Mouse (Mus musculus): ENCODE data around the gene Aldh16a1.

The Aldh16a1 gene

DNA sequence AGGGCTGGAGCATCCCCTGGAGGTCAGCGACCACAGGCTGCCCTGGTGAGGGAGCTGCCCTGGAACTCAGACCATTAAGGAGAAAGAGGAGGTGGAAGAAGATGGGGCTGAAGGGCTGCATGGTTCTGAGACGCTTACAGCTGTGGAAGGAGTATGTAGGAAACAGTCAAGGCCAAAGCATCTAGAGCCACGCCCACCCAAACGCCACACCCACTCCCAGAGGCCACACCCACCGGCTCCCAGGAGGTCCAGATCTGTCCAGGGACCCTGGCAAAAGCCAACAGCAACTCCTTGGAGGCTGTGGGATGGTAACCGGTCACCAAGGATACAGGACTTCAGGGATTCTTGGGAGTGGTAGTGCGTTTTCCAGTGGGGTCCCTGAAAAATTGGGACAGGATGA is 24.2 kb upstream of the Aldh16a1 start:
- no peak for DNase-seq

DNA sequence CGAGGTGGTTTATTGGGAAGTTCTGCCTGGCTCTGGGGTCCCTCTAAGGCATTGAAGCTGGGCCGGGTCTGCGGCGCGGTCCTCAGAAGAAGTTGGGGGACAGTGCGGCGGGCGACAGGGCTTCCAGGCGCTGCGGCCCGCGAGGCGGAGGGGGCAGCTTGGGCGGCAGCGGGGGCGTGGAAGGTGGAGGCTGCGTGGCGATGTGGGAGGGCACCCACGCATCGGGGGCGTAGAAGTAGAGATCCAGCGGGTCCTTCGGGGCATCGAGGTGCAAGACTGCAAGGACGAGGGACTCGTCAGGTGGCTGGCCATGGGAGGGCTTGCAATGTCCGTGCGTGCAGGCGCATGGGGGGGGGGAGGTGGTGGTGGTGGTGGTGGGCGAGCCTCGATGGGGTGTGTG is 22.0 kb upstream of the Aldh16a1 start:
- no peak for DNase-seq

DNA sequence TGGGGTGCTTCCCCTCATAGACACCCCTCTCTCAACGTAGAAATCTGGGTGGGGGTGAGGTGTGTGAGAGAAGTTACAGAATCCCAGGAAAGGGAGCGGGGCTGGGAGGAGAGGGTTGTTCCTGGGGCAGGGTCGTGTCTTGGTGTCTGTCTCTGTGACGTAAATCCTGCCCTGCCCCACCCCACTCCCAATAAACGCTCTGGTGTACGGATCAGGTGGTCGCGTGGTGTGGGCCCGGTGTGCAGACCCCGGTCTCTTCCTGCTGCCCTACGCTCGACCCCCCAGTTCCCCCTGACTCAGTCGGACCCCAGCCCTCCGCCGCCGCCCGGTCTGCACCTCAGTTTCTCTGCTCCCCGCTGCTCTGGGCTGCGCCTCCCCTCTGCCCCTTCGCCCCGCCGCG is 21.5 kb upstream of the Aldh16a1 start:
- no peak for DNase-seq

DNA sequence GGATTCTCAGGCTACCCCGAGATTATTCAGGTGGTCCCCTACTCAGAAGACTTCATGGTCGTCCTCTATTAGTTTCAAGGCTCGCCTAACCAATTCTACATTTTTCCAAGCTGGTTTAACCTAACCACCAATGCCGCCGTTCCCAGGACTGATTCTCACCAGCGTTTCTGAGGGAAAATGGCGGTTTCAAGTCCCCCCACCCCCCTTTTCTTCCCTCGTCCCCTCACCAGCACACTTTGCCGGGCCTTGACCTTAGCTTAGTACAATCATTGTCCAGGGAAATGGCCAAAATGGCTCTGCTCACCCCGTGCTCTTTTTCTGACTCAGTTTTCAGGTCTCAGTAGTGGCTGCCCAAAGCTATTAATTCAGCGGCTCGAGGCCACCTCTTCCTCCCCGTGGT is 21.0 kb upstream of the Aldh16a1 start:
- DNase-seq, result no peak

DNA sequence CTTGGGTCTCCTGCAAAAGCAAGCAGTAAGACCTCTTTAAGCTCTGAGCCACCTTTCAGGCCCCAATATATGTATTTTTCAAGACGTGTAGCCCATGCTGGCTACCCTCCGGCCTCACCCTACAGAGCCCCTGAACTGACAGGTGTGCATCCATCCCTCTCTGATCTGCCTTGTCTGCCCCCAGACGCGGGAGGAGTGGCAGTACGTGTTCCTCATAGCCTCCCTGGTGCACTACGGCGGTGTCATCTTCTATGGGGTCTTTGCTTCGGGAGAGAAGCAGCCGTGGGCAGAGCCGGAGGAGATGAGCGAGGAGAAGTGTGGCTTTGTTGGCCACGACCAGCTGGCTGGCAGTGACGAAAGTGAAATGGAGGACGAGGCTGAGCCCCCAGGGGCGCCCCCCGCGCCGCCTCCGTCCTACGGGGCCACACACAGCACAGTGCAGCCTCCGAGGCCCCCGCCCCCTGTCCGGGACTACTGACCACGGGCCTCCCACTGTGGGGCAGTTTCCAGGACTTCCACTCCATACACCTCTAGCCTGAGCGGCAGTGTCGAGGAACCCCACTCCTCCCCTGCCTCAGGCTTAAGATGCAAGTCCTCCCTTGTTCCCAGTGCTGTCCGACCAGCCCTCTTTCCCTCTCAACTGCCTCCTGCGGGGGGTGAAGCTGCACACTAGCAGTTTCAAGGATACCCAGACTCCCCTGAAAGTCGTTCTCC is 20.3 kb upstream of the Aldh16a1 start:
- DNase-seq, result no peak

- DNase-seq, result peak; percentile 41
Measured at GRCm38 (mm10) chr7:45173772-45174171, 19.4 kb upstream of the Aldh16a1 start.

DNA sequence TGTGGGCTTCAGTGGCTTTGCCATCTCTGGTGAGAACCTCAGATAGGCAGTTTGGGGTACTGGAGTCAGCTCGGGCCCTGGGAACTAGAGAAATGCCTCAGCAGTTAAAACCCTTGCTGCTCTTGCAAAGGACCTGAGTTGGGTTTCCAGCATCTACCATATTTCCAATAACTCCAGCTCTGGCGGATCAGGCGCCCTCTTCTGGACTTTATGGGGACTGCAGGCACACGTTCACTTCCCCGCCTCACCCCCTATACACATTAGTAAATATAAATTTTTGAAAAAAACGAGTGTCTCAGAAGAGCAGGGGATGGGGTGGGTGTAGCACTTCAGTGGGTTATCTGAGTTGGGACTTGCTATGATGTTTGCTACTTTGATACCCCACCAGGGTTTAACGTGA is 18.6 kb upstream of the Aldh16a1 start:
- peak; percentile 79 for DNase-seq

GRCm38 (mm10) chr7:45169495-45169894 is 15.1 kb upstream of the Aldh16a1 start:
- DNase-seq, result peak; percentile 61

- DNase-seq, result no peak
Measured at GRCm38 (mm10) chr7:45168656-45169055, 14.3 kb upstream of the Aldh16a1 start.

GRCm38 (mm10) chr7:45167761-45168445 is 13.5 kb upstream of the Aldh16a1 start:
- no peak for DNase-seq

DNA sequence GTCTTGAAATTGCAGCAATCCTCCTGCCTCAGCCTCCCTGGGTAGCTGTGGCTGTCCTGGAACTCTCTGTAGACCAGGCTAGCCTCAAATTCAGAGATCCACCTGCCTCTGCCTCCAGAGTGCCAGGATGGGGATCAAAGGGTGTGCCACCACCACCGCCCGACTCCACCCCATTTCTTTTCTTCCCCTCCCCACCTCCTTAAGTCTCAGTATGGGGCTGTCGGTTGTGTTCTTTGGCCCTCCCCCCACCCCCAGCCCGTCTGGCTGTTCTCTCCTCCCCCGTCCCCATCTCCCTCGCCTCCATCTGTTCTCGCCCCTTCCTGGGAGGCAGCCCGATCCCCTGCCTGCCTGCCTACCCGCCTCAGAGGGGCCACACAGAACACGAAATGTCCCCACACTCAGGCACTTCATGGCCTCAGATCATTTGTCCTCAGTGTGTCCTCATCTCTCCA is 12.6 kb upstream of the Aldh16a1 start:
- DNase-seq, result no peak

GRCm38 (mm10) chr7:45165701-45166100 is 11.3 kb upstream of the Aldh16a1 start:
- no peak for DNase-seq

- no peak for DNase-seq
Measured at GRCm38 (mm10) chr7:45164833-45165232, 10.4 kb upstream of the Aldh16a1 start.

GRCm38 (mm10) chr7:45163735-45164490 is 9.5 kb upstream of the Aldh16a1 start, which contains the start of gene Slc17a7:
TSS of gene Slc17a7 (plus strand) at chr7:45163949.
- peak; percentile 55 for DNase-seq

DNA sequence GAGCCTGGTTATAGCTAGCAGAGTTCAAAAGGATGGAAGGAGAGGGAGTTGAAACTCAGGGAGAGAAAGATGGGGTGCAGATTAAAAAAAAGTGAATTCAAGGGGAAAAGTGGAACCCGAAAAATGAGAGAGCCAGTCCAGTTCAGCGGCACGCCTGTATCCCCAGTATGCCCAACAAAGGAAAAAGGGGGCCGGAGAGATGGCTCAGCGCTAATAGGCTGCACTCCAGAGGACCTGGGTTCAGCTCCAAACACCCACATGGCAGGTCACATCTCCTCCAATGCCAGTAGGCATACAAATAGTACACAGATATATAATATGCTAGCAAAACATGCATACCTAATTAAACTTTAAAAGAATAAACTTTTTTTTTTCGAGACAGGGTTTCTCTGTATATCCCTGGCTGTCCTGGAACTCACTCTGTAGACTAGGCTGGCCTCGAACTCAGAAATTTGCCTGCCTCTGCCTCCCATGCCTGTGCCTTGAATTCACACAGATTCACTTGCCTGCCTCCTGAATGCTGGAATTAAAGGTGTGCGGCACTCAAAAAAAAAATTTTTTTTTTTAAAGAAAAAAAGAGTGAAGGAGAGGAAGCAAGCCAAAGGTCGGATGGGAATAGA is 8.7 kb upstream of the Aldh16a1 start:
- DNase-seq, result no peak

DNA sequence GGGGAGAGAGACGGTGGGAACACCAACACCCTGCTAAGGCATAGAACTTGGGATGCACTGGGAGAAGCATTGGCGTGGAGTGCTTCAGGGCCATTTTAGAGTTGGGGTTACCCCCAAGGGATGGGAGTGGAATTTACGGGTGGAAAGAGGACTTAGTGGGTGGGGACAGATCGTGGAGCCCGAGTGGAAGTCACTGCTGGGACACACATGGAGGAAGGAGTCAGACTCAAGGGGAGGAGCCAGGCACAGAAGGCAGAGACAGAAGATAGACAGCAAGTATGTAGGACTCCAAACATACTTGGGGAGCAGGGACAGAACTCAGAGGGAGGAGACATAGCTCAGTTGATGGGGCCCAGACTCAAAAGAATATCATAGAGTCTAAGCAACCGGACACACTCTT is 8.2 kb upstream of the Aldh16a1 start:
- DNase-seq, result no peak

DNA sequence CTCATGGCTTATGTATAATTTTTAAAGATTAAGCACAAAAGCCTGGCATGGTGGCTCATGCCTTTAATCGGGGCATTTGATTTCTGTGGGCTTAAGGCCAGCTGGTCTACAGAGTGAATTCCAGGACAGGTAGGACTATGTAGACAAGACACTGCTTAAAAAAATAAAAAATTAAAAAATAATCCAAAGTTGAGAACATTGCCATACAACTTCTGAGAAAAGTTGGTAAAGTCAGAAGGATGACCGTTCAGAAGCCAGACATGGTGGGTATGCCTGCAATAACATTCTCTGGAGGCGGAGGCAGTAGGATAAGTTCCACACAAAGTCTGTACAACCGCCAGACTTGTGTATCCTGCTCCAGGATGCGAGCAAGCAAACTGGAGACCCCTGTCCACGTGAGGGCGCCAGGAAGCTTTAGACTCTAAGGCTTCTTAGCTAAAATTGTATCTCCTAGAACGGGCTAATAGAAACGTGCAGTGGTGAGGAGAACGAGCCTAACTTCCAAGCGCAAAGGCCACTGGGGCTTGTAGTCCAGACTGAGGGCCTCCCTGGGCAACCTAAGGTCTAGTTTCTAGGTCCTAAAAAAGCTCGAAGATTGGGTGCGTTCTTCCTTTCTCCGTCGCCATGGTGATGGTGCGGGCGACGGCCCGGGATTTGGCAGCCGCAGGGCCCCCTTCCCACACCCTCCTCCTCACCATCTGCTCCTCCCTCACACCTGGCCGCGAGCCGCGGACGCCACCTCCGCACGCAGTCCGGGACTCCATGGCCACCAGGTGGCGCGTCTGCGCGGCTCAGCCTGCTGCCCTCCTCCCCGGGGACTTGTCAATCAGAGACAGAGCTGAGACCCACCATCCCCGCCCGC is 7.5 kb upstream of the Aldh16a1 start:
- DNase-seq, result peak; percentile 98

GRCm38 (mm10) chr7:45160866-45161265 is 6.5 kb upstream of the Aldh16a1 start:
- no peak for DNase-seq

DNA sequence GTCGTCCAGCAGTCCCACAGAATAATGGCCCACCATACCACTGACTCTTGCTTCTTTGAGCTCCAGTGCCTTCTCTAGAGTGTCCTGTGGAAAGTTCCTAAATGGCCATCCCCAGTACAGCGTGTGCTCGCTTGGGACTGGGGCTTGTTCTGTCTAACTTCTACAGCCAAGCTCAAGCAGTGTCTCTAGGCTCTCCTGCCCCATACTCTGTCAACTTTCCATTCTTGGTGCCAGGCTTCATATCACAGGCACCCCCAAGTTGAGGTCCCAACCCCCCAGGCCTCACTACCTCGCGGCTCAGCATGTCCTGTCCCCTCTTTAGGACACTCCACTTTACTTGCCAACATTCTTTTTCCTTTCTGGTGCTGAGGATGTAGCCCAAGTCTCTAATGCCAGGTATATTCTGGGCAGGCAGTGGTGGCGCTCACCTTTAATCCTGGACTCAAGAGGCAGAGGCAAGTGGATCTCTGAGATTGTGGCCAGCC is 6.0 kb upstream of the Aldh16a1 start:
- no peak for DNase-seq

DNA sequence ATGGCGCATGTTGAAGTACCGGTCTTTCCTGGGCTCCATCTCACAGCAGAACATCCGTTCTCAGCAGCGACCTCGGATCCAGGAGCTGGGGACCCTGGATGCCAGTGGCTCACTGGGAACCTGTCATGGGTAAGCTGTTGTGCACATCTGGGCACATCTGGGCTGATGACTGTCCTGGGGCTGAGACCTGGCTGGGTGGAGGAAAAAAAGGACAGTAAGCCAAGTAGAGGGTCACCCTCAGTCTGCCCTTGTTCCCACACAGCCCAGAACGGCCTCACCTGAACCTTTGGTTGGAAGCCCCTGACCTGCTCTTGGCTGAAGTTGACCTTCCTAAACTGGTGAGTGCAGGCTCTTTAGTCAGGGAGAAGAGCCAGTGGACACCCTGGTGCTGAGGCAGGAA is 4.6 kb upstream of the Aldh16a1 start:
- DNase-seq, result no peak

GRCm38 (mm10) chr7:45157459-45157858 is 3.1 kb upstream of the Aldh16a1 start:
- no peak for DNase-seq

DNA sequence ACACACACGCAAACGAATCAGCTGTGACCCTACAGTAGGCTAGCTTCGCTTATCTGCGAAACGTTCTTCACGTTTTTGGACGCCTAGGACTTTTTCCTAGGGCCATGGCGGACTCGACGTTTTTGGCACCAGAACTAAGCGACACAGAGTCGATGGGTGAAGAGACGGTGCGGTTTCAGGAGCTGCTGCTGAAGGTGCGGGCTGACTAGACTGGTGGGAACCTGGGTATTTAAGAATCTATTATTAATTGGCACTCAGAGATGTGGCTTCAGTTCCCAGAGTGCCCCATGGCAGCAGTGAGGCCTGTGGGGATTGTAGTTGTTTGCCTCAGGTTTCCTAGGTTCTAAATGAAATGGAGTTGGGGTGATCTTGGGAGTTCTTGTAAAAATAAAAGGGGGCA is 1.8 kb upstream of the Aldh16a1 start:
- no peak for DNase-seq

Measured in thymus, postnatal 4 days (tissue).